Mouse (Mus musculus) layer of hippocampus, adult 2 months (tissue): ENCODE measurements around the gene Ccdc170. TPM values are rescaled to one million over a fixed set of nuclear protein-coding genes. Genes with fewer than 3 reads are reported as not detected.
"Not testable (repeated sequence)": the region's sequence is repeated elsewhere in the genome, so short reads cannot be mapped to it uniquely, and the experiment has no call there.

Source experiments
- DNase-seq, 2 experiments: peaks; one replicate each; pipeline ENCODE4 v3.0.0; 2022; ENCODE audit warnings: low spot score in 2 of 2
- H3K27ac ChIP-seq: fragments of 200-600 bp; 2 replicates; pipeline ENCODE4 v1.8.1; 2022
- H3K4me3 ChIP-seq: fragments of 200-600 bp; 2 replicates; pipeline ENCODE4 v1.8.1; 2022; ENCODE audit warnings: mild to moderate bottlenecking
- CTCF ChIP-seq: fragments of 200-600 bp; conservative IDR thresholded peaks from 2 replicates; pipeline ENCODE4 v1.8.1; 2022; ENCODE audit warnings: antibody characterized with exemption, mild to moderate bottlenecking, moderate library complexity
- long read RNA-seq, 2 experiments: library from polyadenylated mRNA; stranded (forward); transcript quantifications; one replicate each; pipeline ENCODE4 v2.0.0; 2021; ENCODE audit warnings: borderline mapping rate in 2 of 2
- total RNA-seq, 2 experiments: library from RNA; stranded (reverse); gene quantifications; 2 replicates each; pipeline ENCODE4 v1.2.3; 2021

The Ccdc170 gene
- total RNA-seq = under 1 TPM; 0.41 to 0.54 TPM
- long read RNA-seq, experiment 1 = 0 reads
- long read RNA-seq, experiment 2 = 0 reads

GRCm38 (mm10) chr10:4482355-4482754 lies at the start of gene Ccdc170:
TSS of gene Ccdc170 (plus strand) at chr10:4482502.
- TF ChIP-seq CTCF = no peak
- DNase-seq = no peak
- no peak within 1 kb of the TSS for H3K4me3 ChIP-seq

GRCm38 (mm10) chr10:4432996-4433755 lies 49.1 kb upstream of the Ccdc170 start:
- no peak for DNase-seq

More at GRCm38 (mm10) chr10:4482355-4482754, at the start of gene Ccdc170:
- no peak within 1 kb of the TSS for H3K27ac ChIP-seq

GRCm38 (mm10) chr10:4433871-4434270 lies 48.4 kb upstream of the Ccdc170 start:
- not testable (repeated sequence) for H3K4me3 ChIP-seq, H3K27ac ChIP-seq, DNase-seq

More at GRCm38 (mm10) chr10:4432996-4433755, 49.1 kb upstream of the Ccdc170 start:
- H3K4me3 ChIP-seq = peak overlapping the region; percentile 94
- peak; percentile 65 for TF ChIP-seq CTCF
- H3K27ac ChIP-seq = peak overlapping the region; percentile 92

GRCm38 (mm10) chr10:4435416-4435815 lies 46.9 kb upstream of the Ccdc170 start:
- H3K27ac ChIP-seq = no peak overlapping the region
- no peak overlapping the region for H3K4me3 ChIP-seq
- DNase-seq = no peak
- TF ChIP-seq CTCF = no peak

GRCm38 (mm10) chr10:4456409-4456808 lies 25.9 kb upstream of the Ccdc170 start:
- no peak for TF ChIP-seq CTCF

GRCm38 (mm10) chr10:4460201-4460600 lies 22.1 kb upstream of the Ccdc170 start:
- no peak for TF ChIP-seq CTCF
- no peak for DNase-seq
- Histone ChIP-seq H3K27ac (no peak overlapping the region), H3K4me3 (no peak overlapping the region)

More at GRCm38 (mm10) chr10:4456409-4456808, 25.9 kb upstream of the Ccdc170 start:
- DNase-seq = no peak
- Histone ChIP-seq H3K4me3 (no peak overlapping the region), H3K27ac (no peak overlapping the region)

GRCm38 (mm10) chr10:4465799-4466198 lies 16.5 kb upstream of the Ccdc170 start:
- TF ChIP-seq CTCF = no peak
- DNase-seq = no peak

GRCm38 (mm10) chr10:4469406-4469805 lies 12.9 kb upstream of the Ccdc170 start:
- DNase-seq = no peak
- Histone ChIP-seq H3K4me3 (no peak overlapping the region), H3K27ac (no peak overlapping the region)
- TF ChIP-seq CTCF = no peak

More at GRCm38 (mm10) chr10:4465799-4466198, 16.5 kb upstream of the Ccdc170 start:
- Histone ChIP-seq H3K27ac (no peak overlapping the region), H3K4me3 (no peak overlapping the region)

GRCm38 (mm10) chr10:4473591-4473993 lies 8.7 kb upstream of the Ccdc170 start:
- no peak for TF ChIP-seq CTCF

GRCm38 (mm10) chr10:4475431-4475830 lies 6.9 kb upstream of the Ccdc170 start:
- H3K4me3 ChIP-seq = no peak overlapping the region
- no peak overlapping the region for H3K27ac ChIP-seq
- DNase-seq = no peak
- no peak for TF ChIP-seq CTCF

More at GRCm38 (mm10) chr10:4473591-4473993, 8.7 kb upstream of the Ccdc170 start:
- Histone ChIP-seq H3K27ac (no peak overlapping the region), H3K4me3 (no peak overlapping the region)
- DNase-seq = no peak

- no peak overlapping the region for H3K4me3 ChIP-seq
- no peak overlapping the region for H3K27ac ChIP-seq
- no peak for DNase-seq
- TF ChIP-seq CTCF = no peak
Measured at GRCm38 (mm10) chr10:4476604-4477003, 5.7 kb upstream of the Ccdc170 start.

- no peak for TF ChIP-seq CTCF
- H3K4me3 ChIP-seq = no peak overlapping the region
- no peak for DNase-seq
- H3K27ac ChIP-seq = no peak overlapping the region
Measured at GRCm38 (mm10) chr10:4480929-4481328, 1.4 kb upstream of the Ccdc170 start.

- no peak overlapping the region for H3K4me3 ChIP-seq
- no peak for TF ChIP-seq CTCF
- no peak overlapping the region for H3K27ac ChIP-seq
- DNase-seq = no peak
Measured at GRCm38 (mm10) chr10:4481695-4482094, 607 bp upstream of the Ccdc170 start.

GRCm38 (mm10) chr10:4483848-4484247 lies 1.5 kb downstream of the Ccdc170 start:
- TF ChIP-seq CTCF = no peak
- H3K27ac ChIP-seq = no peak overlapping the region
- DNase-seq = no peak
- no peak overlapping the region for H3K4me3 ChIP-seq
